Mouse (Mus musculus): Measurements from ENCODE around the gene Cdyl.

Cdyl gene

DNA sequence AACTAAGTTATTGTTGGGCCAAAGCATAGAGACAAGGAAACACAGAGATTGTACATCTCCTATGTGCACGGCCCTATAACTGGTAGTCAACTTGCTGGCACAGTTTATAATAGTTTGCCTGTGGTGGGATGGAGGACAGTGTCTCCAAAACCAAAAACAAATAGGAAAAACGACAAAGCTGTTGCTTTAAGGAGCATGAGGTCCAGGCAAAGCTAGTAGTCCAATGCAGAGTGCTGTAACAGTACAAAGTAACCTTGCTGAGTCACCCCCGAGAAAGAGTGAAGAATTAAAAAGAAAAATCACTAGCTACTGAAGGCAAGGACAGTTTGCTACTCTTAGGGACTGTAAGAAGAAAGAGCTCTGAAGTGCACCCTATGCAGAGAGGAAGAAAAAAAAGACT, 21.7 kb downstream of the Cdyl start:
- ATAC-seq (ENCODE audit: insufficient number of reproducible peaks, low FRiP score, low TSS enrichment) = no peak

DNA sequence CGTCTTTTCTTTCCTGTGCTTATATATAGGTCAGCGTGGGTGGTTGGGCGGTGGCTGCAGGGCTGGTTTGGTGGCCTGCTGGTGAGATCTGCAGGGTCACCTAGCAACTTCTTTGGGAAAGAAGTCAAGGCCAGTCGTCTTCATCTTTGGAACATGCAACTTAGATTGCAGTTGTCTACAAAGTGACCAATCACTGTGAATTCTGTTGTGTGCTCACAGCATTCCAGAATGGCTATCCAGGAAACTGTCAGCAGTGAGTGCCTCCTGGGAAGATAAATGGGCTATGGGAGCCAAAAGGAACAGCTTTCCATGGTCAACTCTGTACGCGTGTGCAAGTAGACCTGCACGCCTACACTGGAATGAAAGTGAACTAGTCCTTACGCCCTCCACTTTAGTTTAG, 26.6 kb downstream of the Cdyl start:
- ATAC-seq (ENCODE audit: insufficient number of reproducible peaks, low FRiP score, low TSS enrichment) = peak; percentile 45

DNA sequence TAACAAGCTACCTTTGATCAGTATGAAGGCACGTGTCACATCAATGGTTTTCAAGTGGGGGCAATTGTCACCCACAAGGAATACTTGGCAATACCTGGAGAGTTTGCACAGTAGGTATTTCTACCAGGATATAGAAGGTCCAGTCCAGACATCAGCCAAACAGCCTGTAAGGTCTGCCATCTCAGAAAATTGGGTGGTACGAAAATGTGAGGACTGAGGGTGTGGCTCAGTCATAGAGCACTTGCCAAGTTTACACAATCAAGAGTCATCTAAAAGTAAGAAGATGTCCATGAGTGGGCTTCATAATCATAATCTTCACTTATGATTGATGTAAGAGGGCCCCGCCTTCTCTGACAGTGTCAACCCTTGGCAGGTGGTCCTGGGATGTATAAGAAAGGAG, 29.9 kb downstream of the Cdyl start:
- ATAC-seq (ENCODE audit: insufficient number of reproducible peaks, low FRiP score, low TSS enrichment) = no peak

DNA sequence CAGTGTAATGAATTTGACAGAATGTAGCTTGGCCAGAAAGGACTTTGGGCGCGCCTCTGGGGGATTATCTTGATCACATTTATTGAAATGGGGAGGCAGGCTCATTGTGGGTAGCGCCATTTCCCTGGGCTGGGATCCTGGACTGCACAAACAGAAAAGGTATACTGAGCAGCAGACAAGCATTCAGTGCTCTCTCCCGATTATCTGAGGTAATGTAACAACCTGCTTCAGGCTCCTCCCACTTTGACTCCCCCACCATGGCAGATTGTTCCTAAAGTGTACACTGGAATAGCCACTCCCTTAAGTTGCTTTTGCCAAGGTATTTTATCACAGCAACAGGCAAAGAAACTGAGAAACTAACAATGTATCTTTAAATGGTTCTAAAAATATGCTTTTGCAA, 58.0 kb downstream of the Cdyl start:
- ATAC-seq (ENCODE audit: insufficient number of reproducible peaks, low FRiP score, low TSS enrichment) = no peak

DNA sequence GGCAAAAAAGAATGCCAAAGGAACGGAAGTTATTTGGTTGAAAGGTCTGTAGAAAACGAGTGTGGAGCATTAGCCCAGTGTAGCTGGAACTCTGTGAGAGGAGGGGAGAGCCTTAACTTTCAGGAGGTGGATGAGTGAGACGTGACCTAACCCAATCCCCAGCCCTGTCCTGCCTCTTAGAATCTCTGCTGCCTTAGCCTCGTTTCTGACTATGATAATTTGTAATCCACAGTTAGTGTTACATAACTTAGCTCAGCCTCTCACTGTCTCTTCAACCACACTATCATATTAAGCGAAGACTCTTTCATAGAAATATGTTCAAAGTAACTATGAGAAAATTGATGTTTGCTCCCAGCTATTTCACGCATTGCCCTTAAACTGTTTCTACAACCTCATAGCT, 59.9 kb downstream of the Cdyl start:
- ATAC-seq (ENCODE audit: insufficient number of reproducible peaks, low FRiP score, low TSS enrichment) = no peak

DNA sequence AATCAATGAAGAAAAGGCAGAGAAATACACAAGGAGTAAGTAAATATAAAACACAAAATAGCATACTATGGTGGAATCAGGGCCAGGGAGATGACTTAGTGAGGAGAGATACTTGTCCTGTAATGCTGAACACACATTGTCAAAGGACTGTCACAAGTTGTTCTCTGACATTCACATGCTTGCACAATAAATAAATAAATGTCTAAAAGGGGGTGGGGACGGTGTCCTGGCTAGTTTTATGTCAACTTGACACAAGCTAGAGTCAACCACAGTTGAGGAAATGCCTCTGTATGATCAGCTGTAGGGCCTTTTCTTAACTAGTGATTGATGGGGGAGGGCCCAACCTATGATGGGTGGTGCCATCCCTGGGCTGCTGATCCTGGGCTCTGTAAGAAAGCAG, 63.4 kb downstream of the Cdyl start:
- no peak for ATAC-seq (ENCODE audit: insufficient number of reproducible peaks, low FRiP score, low TSS enrichment)

DNA sequence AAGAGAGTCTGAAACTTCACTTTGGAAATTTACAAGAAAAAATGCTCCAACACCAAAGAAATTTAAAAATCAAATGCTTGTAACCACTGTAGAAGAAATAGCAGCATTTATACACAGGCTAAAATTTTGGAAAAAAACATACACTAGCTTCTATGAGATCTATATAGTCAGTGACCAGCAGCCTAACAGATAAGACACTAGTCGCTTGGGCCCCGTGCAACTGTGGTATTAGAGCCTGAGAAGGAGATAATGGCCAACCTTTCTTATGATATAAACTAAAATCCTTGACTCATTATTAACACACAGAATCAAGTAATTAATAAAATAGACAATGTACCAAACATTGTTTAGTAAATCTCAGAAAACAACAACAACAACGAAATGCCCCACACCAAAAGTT, 66.4 kb downstream of the Cdyl start:
- ATAC-seq (ENCODE audit: insufficient number of reproducible peaks, low FRiP score, low TSS enrichment) = no peak

DNA sequence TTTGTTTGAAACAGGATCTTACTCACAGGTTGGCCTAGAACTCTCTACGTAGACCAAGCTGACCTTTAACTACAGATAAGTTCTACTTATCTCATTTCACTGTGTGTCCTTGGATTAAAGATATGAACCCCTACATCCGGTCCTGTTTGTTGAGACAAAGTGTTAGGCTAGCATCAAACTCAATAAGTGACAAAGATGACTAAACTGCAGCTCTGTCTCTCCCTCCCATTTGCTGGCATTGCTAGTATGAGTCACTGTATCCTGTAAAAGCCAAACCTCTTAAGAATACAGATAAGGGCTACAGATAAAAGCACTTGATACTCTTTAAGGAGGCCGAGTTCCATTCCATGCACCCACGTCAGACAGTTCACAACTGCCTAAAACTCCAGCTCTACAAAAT, 72.5 kb downstream of the Cdyl start:
- ATAC-seq (ENCODE audit: insufficient number of reproducible peaks, low FRiP score, low TSS enrichment) = no peak

DNA sequence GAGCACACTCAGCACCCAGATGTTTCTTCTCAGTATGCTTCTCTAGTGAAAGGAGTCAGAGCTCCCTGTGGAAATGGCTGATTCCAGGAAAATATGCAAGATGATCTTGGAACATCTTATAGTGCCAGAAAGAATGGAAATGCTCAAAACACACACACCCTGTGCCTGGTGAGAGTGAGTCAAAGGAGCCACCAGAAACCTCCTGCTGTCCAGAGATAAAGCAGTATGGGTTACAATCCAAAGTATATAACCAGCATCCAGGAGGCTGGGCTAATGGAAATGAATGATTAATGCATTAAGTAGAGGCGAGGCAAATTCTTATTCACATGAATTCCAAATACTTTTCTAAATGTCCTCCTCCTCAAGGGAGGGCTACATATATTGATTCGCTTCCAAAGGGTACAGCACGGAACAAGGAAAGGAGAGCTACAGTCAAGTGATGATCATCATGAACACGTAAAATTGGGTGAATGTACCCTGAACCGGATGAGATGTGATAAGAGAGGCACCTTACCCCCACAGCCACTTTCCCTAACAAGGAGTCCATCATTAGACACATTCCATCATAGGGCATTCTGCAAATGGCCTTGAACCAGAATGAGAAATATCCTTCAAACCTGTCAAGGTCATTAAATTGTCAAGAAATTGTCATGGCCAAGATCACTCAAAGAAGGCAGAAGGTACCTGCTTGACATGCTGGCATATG, 73.4 kb downstream of the Cdyl start:
- no peak for ATAC-seq (ENCODE audit: insufficient number of reproducible peaks, low FRiP score, low TSS enrichment)

DNA sequence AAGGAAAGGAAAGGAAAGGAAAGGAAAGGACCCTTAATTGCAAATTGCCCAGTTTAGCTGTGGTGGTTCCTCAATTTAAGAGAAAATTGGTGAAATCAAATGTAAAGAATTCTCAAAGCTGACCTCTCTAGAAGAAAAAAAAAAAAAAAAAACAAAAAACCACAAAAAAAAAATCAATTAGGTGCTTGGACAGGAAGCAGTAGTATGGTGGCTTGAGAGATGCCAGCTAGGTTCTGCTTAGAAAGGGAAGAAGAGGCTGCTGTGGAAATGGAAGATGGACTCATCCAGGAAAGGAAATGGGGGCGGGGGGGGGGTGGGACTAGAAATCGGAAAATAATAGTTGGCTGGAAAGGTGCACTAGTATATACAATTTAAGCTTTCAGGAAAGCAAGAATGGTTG, 77.9 kb downstream of the Cdyl start:
- no peak for ATAC-seq (ENCODE audit: insufficient number of reproducible peaks, low FRiP score, low TSS enrichment)

DNA sequence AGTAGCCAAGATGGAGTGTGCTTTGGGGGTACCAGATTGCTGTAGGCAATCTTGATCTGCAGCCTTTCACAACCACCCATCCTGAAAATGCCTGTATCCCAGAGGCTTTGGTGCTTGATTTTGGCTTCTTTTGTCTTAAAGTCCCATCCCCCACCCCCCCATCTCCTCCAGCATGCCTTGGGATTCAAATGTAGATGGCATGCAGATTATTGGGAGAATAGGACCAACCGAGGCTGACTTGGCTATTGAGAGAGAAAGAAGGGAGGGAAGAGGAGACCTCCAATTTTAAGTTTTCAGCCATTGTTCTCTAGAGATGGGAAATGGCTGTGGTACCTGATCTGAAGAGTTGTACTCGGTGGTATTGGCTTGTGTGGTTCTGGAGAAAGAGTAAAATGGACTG, 78.6 kb downstream of the Cdyl start:
- no peak for ATAC-seq (ENCODE audit: insufficient number of reproducible peaks, low FRiP score, low TSS enrichment)

DNA sequence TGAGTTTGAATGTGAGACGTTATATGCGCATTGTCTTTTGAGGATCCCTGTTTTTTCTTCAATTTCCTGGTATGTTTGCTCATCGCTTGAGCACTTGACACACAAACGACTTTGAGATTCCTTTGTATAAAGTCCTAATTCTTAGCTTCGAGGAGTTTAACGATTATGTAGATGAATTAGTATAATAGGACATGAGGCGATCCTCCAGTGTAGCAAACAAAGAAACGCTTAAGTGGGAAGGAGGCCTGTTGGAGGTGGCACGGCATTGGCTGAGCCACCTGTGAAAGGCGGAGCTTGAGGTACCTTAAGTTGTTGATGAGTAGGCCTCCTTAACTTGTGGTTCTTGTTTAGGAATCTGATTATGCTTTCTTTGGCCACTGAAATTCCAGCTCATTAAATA, 79.8 kb downstream of the Cdyl start:
- no peak for ATAC-seq (ENCODE audit: insufficient number of reproducible peaks, low FRiP score, low TSS enrichment)

DNA sequence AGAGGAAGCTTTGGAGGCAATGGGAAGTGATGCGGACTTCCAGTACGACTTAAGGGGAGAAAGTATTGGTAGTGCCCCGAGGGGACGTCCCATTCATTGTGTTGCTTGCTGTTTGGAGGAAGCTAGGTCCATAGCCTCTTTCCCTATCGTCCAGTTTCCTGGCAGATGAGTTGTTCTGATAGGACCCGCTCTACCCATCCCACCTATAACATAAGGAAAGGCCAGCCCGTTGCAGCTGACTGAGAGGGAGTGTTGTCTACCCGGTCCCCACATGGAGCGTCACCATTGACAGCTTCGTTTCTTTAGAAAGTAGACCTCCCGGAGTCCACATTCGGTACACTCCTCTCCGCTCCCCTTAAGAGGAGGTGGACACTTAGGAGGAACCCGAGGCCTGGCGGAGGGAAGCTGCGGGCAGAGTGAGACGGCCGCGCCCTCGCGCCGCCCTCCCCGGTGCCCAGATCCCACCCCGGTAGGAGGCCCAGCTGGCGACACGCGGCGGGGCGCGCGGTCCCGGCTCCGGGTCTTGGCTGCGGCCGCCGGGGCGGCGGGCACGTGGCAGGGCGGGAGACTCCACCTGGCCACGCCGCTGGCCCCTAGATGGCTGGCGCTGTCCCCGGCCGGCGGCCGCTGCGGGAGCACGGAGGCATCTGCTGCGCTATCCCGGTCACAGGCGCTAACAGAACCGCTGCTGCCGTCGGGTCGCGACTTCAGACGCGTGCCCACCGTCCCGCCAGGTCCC, 80.8 kb downstream of the Cdyl start:
- ATAC-seq (ENCODE audit: insufficient number of reproducible peaks, low FRiP score, low TSS enrichment) = peak; percentile 51

DNA sequence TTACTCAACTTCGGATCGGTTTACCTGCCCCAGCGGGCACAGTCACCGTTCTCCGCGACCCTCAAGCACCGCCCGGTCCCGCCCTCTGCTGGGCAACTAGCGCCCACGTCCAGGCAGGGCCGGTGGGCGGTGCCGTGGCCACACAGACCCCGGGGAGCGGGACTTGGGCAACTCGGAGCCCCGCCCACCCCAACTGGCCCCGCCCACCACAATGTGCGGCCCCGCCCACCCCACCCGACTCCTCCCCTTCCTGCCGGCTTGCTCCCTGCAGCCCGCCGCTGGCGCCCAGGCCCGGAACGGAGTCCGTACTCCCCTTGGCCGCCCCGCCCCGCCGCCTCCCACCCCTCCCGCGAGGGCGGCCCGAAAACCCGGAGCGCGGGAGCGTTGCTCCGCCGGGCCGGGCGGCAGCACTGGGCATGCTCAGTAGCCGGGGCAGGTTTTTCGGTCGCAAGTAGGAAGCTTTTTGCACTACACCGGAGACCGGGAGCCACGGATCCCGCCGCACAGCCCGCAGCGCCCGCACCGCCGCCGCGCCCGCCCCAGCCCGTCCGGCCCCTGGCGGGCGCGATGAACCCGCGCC, 81.5 kb downstream of the Cdyl start:
- peak; percentile 73 for ATAC-seq (ENCODE audit: insufficient number of reproducible peaks, low FRiP score, low TSS enrichment)

DNA sequence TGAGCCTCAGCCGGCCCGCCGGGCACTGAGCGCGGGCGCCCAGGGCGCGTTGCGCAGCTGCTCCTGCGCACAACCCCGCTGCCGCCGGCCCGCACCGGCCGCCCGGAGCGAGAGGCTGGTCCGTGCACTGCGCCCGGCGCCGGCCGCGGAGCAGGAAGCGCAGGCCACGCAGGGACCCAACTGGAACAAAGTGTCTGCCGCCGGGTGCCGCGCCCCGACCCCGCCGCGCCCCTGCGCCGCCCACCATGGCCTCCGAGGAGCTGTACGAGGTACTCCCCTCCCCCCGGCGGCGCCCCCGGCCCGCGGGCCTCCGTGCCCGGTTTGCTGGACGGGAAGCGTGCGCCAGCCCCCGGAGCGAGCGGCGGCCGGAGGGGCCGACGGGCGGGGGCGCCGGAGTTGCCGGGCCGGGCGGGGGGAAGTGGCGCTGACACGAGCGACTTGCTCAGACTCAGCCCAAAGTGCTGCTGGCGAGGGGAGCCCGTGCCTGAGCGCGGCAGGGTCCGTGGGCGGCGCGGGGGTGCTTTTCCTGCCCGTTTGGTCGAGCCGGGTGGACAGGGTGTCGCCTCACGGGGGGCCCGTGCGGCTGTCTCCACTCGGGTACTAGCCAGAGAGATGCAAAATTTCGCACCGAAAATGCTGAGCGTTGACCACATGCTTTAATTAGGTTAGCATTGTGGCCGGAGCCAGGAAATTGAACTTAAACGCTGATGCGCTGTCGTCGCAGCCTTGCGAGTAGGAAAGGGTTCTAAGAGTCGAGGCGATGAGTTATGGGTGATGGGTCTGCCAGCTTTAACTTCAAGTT, 82.2 kb downstream of the Cdyl start:
- ATAC-seq (ENCODE audit: insufficient number of reproducible peaks, low FRiP score, low TSS enrichment) = peak; percentile 28

DNA sequence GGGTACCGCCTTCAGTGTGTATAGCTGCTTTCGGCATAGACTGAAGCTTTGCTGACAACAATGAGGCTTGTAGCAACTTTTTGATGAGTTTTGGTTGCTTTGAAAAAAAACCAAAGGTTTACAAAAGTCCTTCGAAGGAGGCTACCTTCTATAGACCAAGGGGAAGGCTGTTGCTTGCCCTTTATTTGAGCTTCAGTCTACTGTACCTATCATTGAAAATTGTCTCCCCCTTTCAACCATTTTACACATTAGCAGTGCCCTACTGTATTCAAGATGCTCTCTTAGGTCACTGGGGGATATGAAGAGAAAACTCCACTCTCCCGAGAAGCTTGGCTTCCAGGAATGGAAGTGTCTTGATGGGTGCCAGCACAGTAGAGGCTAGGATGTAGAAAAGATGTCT, 83.1 kb downstream of the Cdyl start:
- no peak for ATAC-seq (ENCODE audit: insufficient number of reproducible peaks, low FRiP score, low TSS enrichment)

DNA sequence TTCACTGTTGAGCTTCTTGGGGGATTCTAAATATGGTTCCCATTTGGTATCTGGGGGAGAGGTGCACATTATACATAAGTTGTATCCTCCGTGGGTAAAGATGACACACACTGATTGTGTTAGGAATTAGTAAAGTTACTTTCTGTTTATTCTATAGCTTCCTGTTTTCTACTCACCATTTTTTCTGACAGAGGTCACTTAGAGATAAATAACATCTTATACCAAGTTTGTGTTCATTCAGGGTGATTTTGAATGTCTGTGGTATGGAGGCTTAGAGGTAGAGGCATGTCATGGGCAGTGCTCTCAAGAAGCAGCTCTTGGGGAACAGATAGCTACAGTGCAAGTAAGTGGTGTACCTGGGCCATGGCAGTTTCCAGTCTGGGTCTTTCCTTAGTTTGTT, 83.6 kb downstream of the Cdyl start:
- ATAC-seq (ENCODE audit: insufficient number of reproducible peaks, low FRiP score, low TSS enrichment) = no peak

DNA sequence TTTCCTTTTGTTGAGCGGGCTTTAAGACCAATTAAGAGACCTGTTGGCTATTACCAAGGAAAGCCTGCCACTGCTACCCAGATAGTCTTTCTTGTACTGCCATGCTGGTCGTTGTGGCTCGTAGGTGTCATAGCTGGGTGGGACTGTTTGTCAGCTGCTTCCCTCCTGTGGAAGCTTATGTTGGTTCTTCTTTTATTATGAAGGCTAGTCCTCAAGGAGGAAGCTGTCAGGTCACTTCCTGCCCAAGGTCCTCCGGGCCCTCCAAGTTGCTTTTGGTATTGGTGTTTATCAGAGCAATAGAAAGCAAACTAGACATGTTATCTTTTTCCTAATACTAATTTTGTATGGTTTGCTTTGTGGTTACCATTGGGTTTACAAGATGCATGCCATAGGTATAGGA, 89.6 kb downstream of the Cdyl start:
- ATAC-seq (ENCODE audit: insufficient number of reproducible peaks, low FRiP score, low TSS enrichment) = no peak

DNA sequence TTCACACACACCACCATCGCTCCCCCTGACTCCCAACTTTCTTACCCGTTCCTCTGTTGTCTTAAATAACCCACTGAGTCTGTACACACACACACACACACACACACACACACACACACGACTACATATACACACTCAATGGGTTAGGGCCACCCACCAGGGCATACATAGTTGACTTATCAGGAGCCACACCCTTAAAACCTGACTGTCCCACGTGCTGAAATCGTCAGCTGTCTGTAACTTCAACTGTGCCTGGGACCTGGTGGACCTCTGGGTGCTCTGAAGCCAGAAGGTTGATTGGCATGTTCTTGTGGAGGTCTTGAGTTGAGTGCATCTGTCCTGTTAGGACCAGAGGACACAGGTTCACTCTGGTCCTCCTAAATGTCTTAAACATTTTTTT, 90.0 kb downstream of the Cdyl start:
- ATAC-seq (ENCODE audit: insufficient number of reproducible peaks, low FRiP score, low TSS enrichment) = no peak

DNA sequence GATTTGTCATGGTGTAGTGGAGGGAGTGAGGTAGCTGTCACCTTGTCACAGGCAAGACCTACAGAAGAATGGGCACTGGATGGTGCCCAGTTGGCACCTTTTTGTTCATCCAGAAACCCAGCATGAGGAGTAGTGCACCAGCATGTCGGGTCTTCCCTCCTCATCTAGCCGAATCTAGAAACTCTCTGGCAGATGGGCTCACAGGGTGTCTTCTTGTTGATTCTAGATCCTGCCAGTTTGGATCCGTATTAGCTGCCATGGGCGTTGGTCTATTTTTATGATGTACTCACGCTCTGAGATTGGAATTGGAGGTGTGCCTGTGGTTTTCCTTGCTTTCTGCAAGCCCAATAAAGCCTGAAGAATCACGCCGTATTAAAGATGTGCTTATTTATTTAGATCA, 92.4 kb downstream of the Cdyl start:
- ATAC-seq (ENCODE audit: insufficient number of reproducible peaks, low FRiP score, low TSS enrichment) = peak; percentile 88

DNA sequence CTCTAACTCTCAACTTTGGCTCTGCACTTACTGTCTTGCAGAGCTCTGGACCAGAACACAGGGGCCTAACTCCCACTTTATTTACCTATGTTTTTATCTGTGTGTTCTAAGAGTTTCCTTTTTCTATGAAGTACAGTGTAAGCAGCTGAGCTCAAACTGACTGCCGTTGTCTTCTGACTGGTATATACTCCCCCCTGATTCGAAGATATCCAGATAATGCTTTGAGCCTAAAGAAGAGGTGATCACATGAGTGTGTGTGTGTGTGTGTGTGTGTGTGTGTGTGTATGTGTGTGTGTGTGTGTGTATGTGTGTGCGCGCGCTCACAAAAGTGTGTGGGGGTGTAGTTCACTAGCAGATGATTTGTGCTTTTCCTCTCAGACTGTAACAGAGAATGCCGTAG, 95.4 kb downstream of the Cdyl start:
- ATAC-seq (ENCODE audit: insufficient number of reproducible peaks, low FRiP score, low TSS enrichment) = no peak
